Mouse (Mus musculus) liver, adult (tissue): ENCODE measurements around the gene Pqlc3.

Experiments
- GATA4 ChIP-seq: IDR thresholded peaks from 2 replicates; pipeline ENCODE4 v1.6.1; 2014; ENCODE audit warnings: mild to moderate bottlenecking, low read length; ENCODE audit not compliant: insufficient replicate concordance

The Pqlc3 gene

GRCm38 (mm10) chr12:17018468-17018867, 18.3 kb upstream of the Pqlc3 start:
- no peak for TF ChIP-seq GATA4

DNA sequence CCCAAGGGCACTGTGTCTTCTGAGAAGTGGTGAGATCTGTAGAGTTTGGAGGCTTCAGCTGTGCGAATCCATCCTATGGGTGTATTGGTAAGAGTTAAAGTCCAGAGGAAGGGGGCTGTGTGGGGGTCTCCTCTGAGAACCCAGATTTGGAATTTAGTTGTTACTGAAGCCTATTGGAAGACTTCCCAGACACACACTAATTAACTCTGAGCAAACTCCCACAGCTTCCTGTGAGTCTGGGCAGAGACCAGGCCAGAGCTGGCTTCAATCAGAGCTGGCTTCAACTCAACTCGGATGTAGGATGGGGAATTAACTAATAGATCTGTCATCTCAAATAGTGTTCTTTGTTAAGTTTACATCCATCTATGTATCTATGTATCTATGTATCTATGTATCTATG, 15.5 kb upstream of the Pqlc3 start:
- TF ChIP-seq GATA4: no peak

DNA sequence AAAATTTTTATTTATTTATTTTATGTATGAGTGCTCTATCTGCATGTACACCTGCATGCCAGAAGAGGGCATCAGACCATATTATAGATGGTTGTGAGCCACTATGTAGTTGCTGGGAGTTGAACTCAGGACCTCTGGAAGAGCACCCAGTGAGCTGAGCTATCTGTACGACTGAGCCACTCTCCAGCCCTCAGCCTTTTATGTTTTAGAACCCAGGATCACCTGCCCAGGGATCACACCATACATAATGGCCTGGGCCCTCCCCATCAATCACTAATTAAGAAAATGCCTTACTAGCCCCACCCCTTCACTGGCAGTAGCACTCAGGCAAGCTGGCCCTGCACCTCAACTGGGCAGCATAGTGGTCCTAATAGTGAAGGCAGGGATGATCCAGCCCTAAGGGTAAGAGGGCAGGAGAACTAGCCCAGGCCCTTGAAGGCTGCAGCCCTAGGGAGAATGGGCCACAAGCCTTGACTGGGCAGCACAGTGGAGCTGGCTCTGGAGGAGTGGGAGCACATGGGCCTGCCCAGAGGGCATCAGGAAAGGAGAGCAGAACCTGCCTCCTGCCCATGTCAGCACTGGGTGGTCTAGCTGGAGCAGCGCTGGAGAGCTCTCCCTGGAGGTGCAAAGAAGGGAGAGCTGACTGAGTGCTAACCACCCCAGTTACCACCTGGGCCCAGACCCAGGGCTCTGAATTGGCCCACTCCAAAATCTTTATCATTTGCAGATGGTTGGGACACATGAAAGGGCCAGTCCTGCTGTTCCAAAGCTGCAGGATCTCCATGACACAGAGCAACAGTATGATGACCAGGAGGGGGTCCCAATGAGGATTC, 12.1 kb upstream of the Pqlc3 start:
- no peak for TF ChIP-seq GATA4

GRCm38 (mm10) chr12:17011100-17011870, 11.1 kb upstream of the Pqlc3 start, which contains the start of gene 2410004P03Rik:
TSS of gene 2410004P03Rik (minus strand) at chr12:17011727.
- no peak for TF ChIP-seq GATA4

GRCm38 (mm10) chr12:17009466-17009865, 9.3 kb upstream of the Pqlc3 start:
- no peak for TF ChIP-seq GATA4

DNA sequence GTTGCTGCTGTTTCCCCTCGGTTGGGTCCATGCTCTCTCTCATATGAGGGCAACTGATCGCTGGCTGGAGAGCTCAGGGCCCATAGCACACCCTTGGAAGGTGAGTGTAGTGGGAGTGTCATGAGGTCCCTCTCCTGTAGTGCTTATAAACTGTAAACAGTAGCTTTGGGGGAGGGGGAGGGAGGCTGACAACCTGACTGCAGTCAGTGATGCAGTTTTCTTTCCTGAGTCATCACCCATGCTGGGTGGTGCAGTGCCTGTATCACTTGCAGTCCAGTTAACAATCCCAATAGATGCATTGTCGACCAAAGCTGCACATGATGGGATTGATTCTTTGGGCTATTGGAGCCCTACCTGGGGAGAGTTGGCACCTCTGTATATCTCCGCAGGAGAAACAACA, 1.0 kb upstream of the Pqlc3 start:
- no peak for TF ChIP-seq GATA4

GRCm38 (mm10) chr12:17000628-17001027, 420 bp upstream of the Pqlc3 start:
- TF ChIP-seq GATA4: no peak

DNA sequence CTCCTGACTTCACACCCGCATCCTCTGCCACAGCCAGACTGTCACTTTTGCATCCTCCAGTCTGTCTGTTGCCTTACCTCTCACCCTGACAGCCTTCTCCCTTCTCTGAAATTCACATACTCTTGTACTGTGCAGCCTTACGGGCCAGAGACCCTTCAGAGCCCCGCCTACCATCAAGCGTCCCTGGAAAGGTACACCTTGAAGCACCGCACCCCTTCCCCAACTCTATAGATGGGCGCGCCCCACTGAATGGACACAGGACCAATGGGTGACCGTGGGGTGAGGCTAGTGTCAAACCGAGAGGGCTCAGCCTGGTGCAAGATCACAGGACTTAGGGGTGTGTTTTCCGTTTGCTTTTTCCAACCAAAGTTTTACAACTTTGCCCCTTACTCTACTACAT, 1.1 kb downstream of the Pqlc3 start:
- TF ChIP-seq GATA4: no peak

- no peak for TF ChIP-seq GATA4
Measured at GRCm38 (mm10) chr12:16996886-16997462, 3.2 kb downstream of the Pqlc3 start.

DNA sequence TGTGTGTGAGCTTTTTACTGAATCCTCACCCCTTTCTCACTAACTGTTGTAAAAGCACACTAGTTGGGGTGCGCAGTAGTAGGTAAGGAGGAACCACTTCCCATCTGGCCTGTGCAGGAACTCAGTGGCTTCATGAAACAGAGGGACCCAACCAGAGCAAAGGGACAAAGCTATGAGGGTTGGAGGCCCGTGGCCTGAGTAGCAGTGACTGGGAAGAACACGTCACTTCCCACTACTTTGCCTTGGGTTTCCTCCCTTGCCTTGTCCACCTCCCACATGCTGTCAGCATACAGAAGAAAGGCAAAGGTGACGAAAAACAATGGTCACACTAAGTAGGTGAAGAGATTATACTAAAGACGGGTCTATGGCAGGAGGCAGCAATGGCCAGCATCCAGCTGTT, 3.9 kb downstream of the Pqlc3 start:
- no peak for TF ChIP-seq GATA4

DNA sequence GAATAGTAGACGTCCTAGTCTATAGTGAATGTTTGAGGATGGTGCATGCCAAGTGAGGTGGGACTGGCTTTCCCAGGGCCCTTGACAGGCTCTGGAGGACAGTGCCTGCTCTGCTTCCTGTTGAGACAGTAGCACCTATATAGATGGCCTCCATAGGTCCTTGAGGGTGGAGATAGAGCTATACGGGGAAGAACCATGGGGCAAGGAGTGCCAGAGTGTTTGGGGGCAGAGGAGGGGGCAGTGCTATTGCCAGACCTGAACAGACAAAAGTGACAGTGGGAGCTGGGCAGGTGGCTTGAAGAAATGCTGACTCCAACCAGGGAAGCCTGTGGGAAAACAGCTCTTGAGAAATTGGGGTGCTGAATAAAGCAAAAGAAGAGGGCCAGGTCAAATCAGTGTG, 5.9 kb downstream of the Pqlc3 start:
- TF ChIP-seq GATA4: no peak

GRCm38 (mm10) chr12:16992355-16992754, 7.9 kb downstream of the Pqlc3 start:
- no peak for TF ChIP-seq GATA4

GRCm38 (mm10) chr12:16991376-16991775, 8.8 kb downstream of the Pqlc3 start:
- no peak for TF ChIP-seq GATA4

DNA sequence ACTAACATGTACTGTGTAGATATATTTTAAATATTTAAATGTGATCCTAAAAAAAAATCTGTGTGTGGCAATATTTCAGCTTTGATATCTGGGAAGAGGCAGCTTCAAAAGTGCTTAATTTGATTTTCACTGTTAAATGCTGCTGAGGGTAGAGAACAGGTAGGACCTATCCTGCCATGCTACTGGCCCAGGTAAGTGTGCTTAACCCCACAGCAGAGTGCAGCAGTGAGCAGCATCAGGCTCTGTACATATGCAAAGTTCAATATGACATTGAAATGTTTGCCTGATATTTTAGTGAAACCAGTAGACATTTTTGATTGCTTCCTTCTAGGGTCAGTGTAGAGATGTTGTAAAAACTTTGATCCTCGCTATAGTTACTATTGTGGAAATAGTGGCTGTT, 14.4 kb downstream of the Pqlc3 start:
- TF ChIP-seq GATA4: no peak

- TF ChIP-seq GATA4: no peak
Measured at GRCm38 (mm10) chr12:16977120-16977519, 23.1 kb downstream of the Pqlc3 start.

DNA sequence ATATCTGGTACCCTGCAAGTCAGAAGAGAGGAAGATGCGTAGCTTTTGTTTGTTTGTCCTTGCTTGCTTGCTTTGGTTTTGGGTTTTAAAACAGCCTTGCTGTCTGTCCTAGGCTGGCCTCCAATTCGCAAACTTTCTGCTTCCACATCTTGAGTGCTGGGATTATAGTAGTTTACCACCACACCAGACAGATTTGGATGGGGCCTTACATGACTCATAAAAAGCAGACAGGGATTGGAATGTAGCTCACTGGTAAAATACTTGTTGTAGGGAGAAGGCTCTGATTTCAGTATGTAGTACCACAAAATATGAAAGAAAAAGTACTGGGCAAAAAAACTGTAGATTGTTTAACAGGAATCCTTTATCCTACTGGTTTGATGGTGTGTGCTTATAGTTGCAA, 33.4 kb downstream of the Pqlc3 start:
- TF ChIP-seq GATA4: no peak
